8 mouse cellular contexts compared by ENCODE assay signal in the genomic region with DNA sequence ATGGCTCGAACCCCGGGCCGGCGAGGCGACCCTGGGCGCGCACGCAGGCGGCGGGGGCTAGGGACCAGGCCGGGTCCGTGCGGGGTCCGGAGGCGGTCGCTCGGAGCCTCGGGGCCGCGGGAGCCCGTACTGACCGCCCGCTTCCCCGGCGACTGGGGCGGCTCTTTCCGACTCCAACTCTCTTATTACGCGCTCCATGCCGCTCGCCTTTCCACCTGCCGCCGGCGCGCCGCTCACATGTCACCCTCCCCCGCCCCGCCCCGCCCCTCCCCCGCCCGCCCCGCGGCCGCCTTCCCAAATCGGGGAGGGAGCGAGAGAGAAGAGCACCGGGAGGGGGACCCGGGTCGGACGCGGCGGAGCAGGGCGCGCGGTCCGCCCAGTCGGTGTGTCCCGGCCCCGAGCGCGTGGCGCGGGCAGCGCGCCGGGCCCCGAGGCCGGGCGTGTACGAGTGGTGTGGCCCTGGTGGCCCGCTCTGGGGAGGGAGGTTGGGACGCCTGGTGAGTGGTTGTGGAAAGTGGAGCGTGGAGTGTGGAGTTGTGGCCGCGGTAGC. TPM values are rescaled to one million over a fixed set of nuclear protein-coding genes. Genes with fewer than 3 reads are reported as not detected.
DNase-seq lines count a peak whose midpoint lies in the region; ATAC-seq and TF ChIP-seq lines count a peak whose summit lies in the region.

No protein-coding gene starts in this region.

- no peaks in the 10 kb centered on the region for H3K36me3 ChIP-seq in heart, embryonic 13.5 days
- H3K36me3 ChIP-seq in limb, embryonic 10.5 days = no peaks in the 10 kb centered on the region
- H3K36me3 ChIP-seq in neural tube, embryonic 12.5 days = no peaks in the 10 kb centered on the region

- no peak for TF ChIP-seq POLR2A in cortical plate, adult 2 months (IDR thresholded peaks at IDR 0.05; ENCODE audit: extremely low read depth, insufficient read depth, low read length)

- no peak for DNase-seq in layer of hippocampus, adult 2 months (ENCODE audit: low spot score in 2 of 2)
- no peak for DNase-seq in layer of hippocampus, postnatal 25 days (ENCODE audit: extremely low spot score in 1 of 2, low spot score in 1 of 2)
- DNase-seq in limb, embryonic 10.5 days (ENCODE audit: low spot score) = peak; percentile 61
- DNase-seq in frontal cortex, adult 2 months (ENCODE audit: extremely low spot score in 1 of 2, low spot score in 1 of 2) = no peak
- DNase-seq in ovary, adult 18-20 months (ENCODE audit: low spot score) = no peak

- peak overlapping the region; percentile 82 for H3K9ac ChIP-seq in heart, embryonic 13.5 days
- H3K9ac ChIP-seq in neural tube, embryonic 12.5 days = peak overlapping the region; percentile 75

- peaks cover 97% of the 10 kb centered on the region for H3K27me3 ChIP-seq in heart, embryonic 13.5 days (replicated peaks)
- H3K27me3 ChIP-seq in limb, embryonic 10.5 days (ENCODE audit: low read depth, poor library complexity, severe bottlenecking) = peaks cover 100% of the 10 kb centered on the region
- H3K27me3 ChIP-seq in neural tube, embryonic 12.5 days (replicated peaks) = peaks cover 63% of the 10 kb centered on the region

- H3K4me3 ChIP-seq in layer of hippocampus, adult 2 months = peak overlapping the region; percentile 58
- H3K4me3 ChIP-seq in cortical plate, adult 2 months (ENCODE audit: insufficient read depth, low read length) = peak overlapping the region; percentile 30
- H3K4me3 ChIP-seq in heart, embryonic 13.5 days = peak overlapping the region; percentile 74
- peak overlapping the region; percentile 71 for H3K4me3 ChIP-seq in limb, embryonic 10.5 days
- peak overlapping the region; percentile 68 for H3K4me3 ChIP-seq in neural tube, embryonic 12.5 days

- no peak overlapping the region for H3K27ac ChIP-seq in layer of hippocampus, adult 2 months
- H3K27ac ChIP-seq in cortical plate, adult 2 months (ENCODE audit: insufficient read depth, low read length) = no peak overlapping the region
- H3K27ac ChIP-seq in heart, embryonic 13.5 days (replicated peaks) = no peak overlapping the region
- H3K27ac ChIP-seq in limb, embryonic 10.5 days = peak overlapping the region; percentile 1; the same call in 1 of the 2 replicates
- H3K27ac ChIP-seq in neural tube, embryonic 12.5 days = no peak overlapping the region

- WGBS in heart, embryonic 13.5 days = under 1% methylated on average over 65 of the region's 75 CpGs
- 0% methylated on average over 56 of the region's 75 CpGs for WGBS in limb, embryonic 10.5 days
- WGBS in neural tube, embryonic 12.5 days = under 1% methylated on average over 73 of the region's 75 CpGs

- H3K4me1 ChIP-seq in cortical plate, adult 2 months (ENCODE audit: control insufficient read depth, insufficient read depth, low read length) = no peaks in the 10 kb centered on the region
- peaks cover 25% of the 10 kb centered on the region for H3K4me1 ChIP-seq in heart, embryonic 13.5 days
- peaks cover 32% of the 10 kb centered on the region for H3K4me1 ChIP-seq in limb, embryonic 10.5 days
- peaks cover 31% of the 10 kb centered on the region for H3K4me1 ChIP-seq in neural tube, embryonic 12.5 days

- peak; percentile 10; the same call in 1 of the 2 replicates for ATAC-seq in heart, embryonic 13.5 days (ENCODE audit: extremely low read depth, insufficient number of reproducible peaks, low FRiP score, low TSS enrichment)
- peak; percentile 67 for ATAC-seq in neural tube, embryonic 12.5 days (ENCODE audit: low FRiP score, low read depth)

- peak overlapping the region; percentile 100 for H3K4me2 ChIP-seq in heart, embryonic 13.5 days
- H3K4me2 ChIP-seq in neural tube, embryonic 12.5 days (replicated peaks) = peak overlapping the region; percentile 100

- TF ChIP-seq CTCF in layer of hippocampus, adult 2 months (conservative IDR thresholded peaks at IDR 0.05) = no peak
- no peak for TF ChIP-seq CTCF in cortical plate, adult 2 months (IDR thresholded peaks at IDR 0.05; ENCODE audit: extremely low read depth, insufficient read depth, low read length)

- no peaks in the 10 kb centered on the region for H3K9me3 ChIP-seq in heart, embryonic 13.5 days
- H3K9me3 ChIP-seq in limb, embryonic 10.5 days (replicated peaks) = no peaks in the 10 kb centered on the region
- no peaks in the 10 kb centered on the region for H3K9me3 ChIP-seq in neural tube, embryonic 12.5 days

RNA-seq across cellular contexts. Expression of a gene that starts 1.1 kb away (rescaled TPM):
- total RNA-seq in layer of hippocampus, adult 2 months (2021) = 1 to 10 TPM; 4.2 to 4.3 TPM
- 1 to 10 TPM; 4.8 to 6.2 TPM for total RNA-seq in layer of hippocampus, postnatal 25 days (2021)
- 10.9 and 11.2 TPM in 2 replicates for polyA plus RNA-seq in cortical plate, adult 2 months (2012; rRNA removed)
- polyA plus RNA-seq in heart, embryonic 13.5 days (2015; fragmentation: Nextera tagmentation; extraction: Ambion mirVana) = 0.45 and 0.83 TPM in 2 replicates
- polyA plus RNA-seq in limb, embryonic 10.5 days (2016; fragmentation: Nextera tagmentation; extraction: Ambion mirVana) = 3.0 and 6.9 TPM in 2 replicates
- 4.2 and 5.0 TPM in 2 replicates for polyA plus RNA-seq in neural tube, embryonic 12.5 days (2016; fragmentation: Nextera tagmentation; extraction: Ambion mirVana)
- 7.4 and 7.8 TPM in 2 replicates for polyA plus RNA-seq in frontal cortex, adult 2 months (2012; rRNA removed)
